Mouse (Mus musculus) inflammation-experienced regulatory T-cells, adult 6 months (primary cell): ENCODE results near the gene Dab1. TPM values are rescaled to one million over a fixed set of nuclear protein-coding genes. Genes with fewer than 3 reads are reported as not detected.

ENCODE experiments used
- ATAC-seq: one replicate; pipeline ENCODE4 v1.8.0; 2017
- polyA plus RNA-seq, 3 experiments: library from polyadenylated mRNA; unstranded; fragments of 100-300 nt; shearing (Covaris generic); gene quantifications; one replicate each; pipeline ENCODE4 v1.2.1; 2017

The Dab1 gene
- polyA plus RNA-seq, 3 experiments from 2014 or later, result not detected

DNA sequence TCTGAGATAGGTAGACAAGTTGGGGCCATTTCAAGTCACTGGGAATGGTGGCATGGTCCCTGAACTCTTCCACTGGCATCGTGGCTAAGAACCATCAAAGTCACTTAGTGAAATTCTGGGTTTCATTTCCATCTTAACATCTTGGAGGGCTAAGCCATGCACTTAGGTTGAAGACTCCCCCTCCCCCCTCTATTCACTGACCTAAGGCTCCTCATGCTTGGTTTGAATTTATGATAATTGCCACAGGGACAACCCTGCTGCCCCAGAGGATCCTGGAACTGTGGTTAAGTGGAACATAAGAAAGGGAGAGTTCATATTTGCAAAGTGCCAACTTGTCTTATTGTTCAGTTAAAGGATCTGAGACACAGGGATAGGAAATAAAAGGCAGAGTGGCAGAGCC is 375.2 kb downstream of the Dab1 start:
- ATAC-seq, result no peak

DNA sequence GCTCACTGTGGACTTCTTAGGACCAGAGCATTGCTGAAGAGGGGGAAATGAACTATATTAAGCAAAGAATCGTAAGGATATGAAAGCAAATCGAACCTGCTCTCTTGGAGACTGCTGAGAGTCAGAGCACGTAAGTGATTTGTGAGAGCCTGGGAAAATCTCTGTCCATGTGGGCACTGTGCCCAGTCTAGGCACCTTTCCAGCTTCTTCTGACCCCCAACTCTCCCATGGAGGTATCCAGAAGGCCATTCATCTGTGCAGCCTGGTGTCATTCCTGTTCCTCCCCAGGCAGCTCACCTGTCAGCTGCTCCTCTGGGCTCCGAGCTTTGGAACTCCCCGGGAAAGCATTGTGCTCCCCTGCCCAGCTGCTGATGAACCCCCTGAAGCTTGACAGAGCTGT is 389.2 kb downstream of the Dab1 start:
- ATAC-seq, result no peak

DNA sequence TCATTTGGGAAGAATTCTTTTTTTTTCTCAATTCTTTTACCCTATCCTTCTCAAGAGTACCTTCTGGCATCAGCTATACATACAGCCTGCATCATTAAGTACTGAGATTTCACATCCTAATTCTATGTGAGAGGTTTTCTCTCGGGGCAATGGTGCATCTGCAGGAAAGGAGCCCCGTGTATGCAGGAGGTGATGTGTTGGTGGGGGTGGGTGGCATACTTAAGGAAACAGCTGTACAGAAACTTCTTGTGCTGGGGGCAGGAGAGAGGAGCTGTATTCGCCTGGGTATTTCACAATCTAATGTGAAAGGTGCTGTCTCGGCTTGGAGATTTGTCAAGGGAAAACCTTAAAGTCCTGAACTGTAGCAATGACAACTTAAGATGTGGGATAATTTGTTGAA is 392.5 kb downstream of the Dab1 start:
- no peak for ATAC-seq

DNA sequence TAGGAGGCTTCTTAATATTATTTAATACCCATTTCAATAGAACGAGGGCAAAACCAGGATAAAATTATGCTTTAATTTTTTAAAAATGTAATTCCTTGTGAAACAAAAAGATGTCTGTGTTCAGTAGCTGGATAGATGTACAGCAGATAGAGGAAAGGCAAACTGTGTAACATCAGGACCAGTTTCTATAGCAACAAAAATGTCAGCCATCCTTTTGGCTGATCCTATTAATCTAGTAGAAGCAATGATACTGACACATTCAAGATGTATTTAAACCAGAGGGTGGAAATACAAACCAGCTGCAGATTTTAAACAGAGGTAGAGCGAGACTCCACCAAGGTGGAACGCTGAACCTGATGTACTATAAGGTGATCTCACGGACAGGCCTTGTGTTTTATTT is 393.0 kb downstream of the Dab1 start:
- no peak for ATAC-seq

DNA sequence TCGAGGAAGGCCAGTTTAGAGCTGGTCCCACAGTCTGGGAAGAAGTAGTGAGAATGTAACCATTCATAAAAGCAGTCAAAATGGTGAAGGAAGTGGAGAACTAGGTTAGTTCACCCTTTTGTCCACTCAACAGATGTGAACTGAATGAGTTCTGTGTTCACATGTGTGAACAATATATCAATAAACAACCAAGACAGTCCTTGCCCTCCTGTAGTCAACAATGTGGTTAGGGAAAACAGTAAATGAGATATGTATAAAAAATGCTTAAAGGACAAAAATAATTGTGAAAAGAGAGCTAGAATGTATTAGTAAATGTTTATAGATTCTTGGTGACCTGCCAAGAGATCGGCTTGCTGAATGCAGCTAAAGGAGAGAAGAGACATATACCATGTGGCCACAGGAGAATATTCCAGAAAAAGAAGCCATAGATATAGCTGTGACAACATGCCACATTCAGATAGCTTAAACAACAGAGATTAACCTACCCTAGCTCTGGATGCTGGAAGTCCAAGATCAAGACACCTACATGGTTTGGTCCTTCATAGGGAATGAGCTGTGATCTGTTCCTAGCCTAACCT is 406.0 kb downstream of the Dab1 start:
- ATAC-seq, result no peak

DNA sequence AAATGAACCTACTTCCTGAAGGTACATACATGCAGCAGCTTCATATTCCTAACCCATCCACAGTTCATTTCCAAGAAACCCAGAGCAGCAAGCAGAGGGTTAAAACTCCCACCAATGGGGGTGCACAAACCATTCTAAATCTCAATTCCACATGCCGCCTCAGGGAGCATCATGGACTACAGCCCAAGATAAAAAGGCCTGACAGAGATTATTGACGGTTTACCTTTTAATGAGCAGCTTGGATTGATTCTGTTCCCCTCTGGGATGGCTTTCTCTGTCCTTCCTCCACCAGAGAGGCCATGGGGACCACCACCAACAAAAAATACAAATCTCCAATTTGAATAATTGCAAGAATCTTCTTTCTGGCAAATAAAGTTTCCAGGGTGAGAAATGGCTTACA is 407.7 kb downstream of the Dab1 start:
- no peak for ATAC-seq

DNA sequence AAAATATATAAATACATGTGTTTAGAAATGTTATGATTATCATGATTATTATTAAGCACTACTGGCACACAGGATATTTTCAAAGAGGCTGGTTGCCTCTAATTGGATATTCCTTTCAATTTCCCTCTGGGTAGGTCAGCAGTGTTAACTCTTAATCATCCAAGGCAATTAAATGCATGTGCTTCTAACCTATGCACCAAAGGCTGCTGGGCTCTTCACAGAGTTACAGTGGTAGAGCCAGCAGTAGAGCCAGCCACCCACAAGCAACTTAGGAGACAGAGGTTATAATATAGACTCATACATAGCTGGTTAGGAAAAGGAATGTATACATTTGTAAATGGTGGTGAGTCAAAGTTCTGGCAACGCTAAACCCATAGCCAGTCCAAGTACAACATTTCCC is 408.1 kb downstream of the Dab1 start:
- ATAC-seq, result no peak

DNA sequence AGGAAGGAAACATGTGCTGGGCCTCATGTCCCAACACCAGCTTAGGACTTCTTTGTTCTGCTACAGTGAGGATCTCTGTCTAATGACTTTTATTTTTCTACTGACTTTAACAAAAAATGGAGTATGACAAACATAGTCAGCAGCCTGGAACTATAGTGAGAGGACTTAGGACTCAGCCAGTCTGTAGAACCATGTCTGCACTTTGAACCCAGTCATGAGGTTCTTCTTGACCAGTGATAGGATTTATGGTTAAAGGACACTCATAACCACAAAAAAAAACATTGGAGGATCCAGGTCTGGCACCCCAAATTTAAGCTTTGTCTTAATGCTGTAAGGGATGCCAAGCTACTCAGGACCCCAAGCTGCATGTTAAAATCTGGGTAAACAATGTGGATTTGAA is 416.9 kb downstream of the Dab1 start:
- no peak for ATAC-seq

DNA sequence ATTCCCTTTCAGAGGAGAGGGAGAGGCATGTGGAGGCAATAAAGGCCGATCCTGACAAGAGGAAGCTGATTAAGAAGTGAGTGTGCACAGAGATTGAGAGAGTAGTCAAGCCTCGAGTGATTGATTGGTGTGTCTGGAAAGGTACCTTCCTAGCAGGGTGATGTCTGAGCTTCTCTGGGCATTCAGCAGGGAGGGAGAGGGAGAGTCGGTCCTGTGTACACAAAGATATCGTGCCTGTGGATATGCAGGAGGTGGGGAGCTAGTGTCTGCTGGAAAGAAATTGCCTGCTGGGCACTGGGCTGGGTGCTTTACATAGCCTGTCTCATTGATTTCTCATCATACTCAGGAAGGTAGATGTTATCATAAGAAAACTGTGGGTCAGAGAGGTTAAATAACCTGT is 420.4 kb downstream of the Dab1 start:
- no peak for ATAC-seq

DNA sequence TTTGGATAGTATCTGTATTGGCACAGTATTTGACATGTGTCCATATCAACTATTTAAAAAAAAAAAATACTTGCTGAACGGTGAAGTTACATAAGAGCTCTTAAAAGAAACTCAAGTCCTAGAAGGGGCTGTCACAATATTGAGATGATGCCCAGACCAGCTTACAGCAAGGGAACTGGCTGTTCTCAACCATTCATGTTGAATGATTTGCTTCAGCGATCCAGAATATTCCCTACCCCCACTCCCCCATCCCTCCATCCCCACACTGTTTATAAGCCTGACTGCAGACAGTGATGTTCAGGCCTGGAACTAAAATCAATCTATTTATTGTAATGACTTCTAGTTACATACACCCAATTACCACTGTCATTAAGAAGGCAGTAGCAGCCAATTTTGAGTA is 424.3 kb downstream of the Dab1 start:
- no peak for ATAC-seq

DNA sequence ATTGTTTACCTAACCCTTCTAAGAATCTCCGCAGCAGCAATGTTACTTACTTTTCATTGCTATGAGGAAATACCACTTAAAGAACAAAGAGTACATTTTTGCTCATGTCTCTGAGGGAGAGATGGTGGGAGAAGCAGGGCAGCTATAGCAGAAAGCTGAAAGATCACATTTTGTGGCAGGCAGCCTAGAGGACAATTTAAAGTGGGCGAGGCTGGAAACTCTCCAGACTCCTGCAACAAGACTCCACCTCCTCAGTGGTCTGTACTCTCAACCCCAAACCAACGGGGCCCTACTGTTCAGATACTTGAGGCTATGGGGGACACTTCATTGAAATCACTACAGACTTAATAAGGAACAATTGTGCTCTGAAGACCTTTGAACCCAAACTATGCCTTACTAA is 425.5 kb downstream of the Dab1 start:
- no peak for ATAC-seq

DNA sequence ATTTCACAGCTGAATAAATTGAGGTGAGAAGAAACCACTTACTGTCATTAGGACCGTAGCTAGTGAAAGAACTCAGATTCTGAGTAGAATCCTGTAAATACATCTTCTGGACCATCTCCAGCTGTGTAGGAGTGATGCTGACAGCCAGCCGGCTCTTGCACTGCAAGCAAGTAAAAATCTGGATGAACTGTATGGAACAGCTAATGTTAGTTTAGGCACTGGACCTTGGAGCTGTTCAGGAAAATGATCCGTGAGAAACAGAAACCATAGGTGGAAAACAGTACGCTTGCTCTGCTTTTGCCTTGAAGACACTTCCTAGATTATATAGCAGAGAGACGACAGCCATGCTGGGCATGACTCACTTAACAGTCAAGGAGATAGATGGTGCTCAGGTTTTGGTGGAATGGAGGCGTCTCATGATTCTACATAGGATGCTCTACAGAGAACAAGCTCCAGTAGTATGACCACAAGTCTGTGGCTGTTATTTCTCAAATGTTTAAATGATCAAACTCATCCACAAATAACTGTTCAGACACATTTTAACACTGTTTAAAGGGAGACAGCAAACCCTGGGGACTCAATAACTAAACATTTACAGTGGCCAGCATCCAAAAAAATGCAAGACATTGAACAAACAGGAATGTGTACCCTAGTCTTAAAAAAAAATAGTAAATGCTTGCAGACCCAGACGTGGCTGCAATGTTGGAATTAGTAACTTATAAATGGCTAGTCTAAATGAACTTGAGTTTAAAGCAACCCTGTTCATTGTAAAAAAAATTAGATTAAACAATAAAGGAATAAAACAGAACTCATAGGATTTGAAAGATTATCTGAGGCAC is 429.0 kb downstream of the Dab1 start:
- no peak for ATAC-seq

DNA sequence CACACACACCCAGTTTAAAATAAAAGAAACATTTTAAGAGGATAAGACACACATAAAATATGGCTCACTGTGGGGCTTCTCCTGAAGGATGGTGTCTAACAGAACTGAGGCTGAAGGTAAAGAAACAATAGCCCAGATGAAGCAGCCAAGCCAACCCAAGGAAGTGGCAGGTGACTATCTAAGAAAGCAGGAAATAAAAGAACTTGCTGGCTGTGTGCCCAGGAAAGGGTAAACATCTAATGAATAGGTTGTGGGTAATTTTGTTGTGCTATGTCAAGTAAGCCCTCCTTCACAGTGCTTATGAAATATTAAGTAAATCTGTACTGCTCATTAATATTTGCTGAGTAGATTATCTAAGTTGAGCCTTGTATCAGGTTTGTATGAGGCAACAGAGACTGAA is 438.0 kb downstream of the Dab1 start:
- no peak for ATAC-seq

DNA sequence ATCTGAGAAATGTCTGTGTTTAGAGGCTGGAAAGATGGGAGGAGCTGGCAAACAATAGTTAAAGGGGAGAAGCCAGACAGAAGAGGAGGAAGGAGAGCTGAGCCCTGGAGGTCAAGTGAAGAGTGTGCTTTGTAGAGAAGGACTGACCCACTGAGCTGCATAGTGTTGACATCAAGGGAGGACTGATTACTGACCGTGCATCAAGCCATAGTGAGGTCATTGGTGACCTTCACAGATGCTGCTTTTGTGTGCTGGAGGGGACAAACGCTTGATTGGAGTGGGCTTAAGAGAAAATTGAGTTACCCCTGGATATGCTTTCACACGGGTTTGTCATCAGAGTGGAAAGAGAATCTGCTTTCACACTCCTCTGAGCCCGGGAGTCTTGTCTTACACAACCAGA is 440.4 kb downstream of the Dab1 start:
- no peak for ATAC-seq

DNA sequence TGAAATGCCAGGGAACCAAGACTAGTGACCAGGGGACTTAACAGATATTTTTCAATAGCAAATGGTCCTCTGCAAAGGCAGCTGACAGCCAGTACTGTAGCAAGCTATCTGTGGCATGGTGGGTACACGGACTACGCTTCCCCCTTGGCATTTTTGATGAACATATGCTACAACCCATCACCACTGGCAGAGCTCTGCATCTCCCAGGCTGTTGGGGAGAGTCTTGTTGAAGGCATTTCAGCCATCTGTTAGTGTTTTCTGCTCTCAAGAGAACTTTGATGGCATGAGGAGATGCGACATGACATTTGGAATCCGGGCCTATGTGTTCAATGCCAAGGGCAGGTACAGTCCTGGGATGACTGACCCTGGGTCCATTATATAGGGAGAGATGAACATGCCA is 443.2 kb downstream of the Dab1 start:
- no peak for ATAC-seq

DNA sequence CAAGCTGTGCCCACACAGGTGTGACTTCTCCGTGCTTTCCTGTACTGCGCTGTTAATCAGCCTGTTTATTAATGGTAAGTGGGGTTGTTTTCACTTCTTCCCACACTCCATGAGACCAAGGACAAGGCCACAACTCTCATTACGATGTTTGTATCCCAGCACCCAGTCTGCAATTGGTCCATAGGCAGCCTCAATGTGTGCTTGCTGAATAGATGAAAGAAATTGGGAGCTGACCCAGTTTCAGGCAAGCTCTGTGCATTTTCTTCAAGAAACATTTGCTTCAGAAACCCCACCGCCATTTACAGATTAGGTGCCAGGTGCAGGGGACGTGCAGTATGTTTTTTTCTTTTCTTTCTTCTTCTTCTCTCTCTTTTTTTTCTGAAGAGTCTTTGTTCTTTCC is 447.7 kb downstream of the Dab1 start:
- ATAC-seq, result no peak

DNA sequence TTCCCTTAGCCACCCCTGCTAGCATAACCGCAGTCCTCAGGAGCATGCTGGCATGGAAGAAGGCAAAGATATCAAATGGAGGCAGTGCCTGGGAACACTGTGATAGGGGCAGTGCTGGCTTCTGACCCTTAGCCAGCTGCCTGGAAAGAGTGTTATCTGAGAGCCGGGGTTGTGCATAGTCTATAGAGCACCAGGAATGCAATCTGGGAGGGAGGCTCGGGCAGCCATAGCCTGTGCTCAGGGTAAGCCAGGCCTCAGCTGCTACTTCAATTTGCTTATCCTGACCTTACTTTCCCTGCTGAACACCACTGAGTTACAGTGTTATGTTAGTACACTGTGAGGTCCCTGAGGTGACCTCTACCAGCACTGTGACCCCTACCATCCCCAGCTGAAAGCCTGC is 448.6 kb downstream of the Dab1 start:
- ATAC-seq, result no peak

DNA sequence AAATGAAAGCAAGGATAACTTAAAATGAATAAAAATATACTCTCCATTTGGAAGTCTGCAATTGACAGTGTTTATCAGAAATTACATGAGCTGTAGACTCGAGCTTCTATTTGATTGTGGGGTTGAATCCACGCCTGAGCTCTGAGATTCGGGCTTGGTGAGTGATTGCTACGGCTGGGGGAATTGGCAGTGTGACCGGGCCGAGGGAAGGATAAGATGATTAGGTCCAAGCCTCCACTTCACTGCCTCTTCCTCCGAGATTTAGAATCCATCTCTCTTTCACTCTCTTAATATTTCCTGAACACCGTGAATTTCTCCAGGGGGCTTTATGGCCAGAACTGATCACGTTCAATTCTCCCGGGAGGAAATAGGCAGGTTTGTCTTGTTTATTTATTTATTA is 452.1 kb downstream of the Dab1 start:
- ATAC-seq, result no peak

DNA sequence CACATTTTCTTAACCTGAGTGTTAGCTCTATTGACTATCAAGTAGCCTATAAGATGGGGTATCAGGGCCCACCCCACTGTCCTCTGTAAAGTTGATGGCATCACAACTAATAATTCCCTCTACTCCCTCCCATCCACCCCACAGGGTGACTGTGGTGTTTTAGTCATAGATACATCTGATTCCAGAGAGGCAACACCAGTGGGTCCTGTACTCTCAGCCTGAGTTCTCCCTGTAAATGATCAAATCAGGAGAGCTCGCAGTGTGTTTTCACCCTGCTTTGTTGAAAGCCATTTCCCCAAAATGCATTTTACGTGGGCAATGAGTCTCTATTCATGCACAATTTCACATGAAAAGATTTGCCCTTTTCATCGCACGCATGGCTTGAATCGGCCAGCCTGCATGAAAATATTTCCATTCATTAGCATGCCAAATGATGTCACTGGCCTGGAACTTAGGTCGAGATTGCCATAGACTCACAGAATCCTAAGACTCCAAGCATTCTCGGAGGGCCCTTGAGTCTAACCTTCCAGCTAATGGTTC is 454.8 kb downstream of the Dab1 start:
- ATAC-seq, result no peak

DNA sequence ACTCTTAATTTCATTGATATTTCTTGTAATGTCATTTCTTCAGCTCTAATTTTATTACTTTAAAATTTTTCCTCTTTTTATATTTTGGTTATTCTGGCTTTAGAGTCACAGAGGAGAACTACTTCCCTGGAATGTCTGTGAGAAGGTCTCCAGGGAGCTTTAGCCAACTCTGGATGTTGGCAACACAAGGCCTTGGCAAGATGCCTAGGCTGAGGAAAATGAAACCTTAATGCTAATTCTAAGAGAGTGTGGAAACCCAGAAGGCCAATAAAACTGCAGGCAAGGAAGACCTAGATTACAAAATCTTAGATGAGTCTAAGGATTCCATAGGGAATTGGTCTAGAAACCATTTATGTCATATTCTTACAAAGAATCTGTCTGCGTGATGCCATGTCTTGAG is 458.6 kb downstream of the Dab1 start:
- no peak for ATAC-seq

DNA sequence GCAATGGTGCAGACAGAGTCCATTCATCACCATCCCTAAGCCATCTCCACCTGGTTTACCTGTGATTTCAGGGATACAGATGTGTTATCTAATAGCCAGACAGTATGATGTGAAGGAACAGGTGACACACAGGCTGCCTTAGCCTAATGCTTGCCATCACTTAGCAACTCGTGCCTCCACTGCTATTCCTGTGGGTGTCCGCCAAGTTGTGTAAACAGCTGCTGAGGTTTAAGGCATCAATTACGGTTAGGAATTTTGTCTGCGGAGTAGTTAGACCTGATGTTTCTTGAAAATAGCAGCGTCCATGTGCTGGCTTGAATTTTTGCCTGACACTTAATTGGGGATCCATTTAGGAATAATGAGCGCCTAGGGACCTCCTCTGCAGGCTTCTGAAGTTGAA is 487.1 kb downstream of the Dab1 start:
- ATAC-seq, result no peak

DNA sequence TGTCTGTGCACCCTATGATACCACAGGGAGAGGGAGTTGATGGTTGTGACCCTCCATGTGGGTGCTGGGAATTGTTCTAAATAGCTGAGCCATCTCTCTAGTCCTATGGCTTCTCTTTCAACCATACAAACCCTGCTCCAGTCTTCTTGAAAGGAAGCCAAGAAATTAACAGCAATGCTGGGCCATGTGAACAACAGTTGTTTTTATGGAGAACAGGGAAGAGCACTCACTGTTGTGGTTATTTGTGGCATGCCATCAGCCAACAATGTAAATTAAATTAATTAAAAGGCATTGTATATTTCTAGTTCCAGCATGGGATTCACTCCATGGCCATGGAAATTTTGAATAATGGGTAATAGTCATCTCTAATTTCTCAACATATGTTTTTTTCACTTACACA is 492.5 kb downstream of the Dab1 start:
- no peak for ATAC-seq

DNA sequence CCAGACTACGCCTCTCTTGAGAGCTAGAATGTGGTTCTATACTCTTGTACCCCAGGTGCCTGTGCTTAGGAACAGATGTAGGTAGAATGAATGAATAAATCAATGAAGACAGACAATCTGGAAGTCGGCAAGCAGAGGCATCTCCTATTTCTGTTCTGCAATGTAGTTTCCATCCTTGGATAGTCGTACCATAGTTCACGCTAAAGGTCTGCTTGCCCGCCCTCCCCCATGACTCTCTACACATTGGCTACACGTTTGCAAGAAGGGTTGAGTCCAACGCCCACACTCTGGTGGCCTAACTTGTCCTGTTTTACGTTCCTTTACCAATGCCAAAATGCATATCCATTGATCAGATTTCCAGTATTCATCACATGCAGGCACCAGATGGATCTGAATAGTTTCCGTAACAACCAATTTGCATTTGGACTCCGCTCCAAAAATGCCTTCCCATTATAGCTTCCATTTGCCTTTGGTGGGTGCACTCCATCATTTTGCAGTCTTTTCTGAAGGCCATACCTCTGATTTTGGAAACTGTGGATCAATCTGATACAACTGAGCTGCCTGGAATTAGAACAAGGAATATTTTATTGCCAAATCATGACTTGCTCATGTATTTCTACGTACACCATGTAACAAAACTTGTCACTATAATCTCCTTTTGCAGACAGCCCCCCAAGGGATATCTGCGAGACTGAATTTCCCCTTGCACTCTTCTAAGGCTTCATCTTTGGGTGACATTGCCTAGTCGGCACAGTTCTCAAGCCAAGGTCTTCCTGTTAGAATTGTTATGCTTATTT is 494.2 kb downstream of the Dab1 start:
- ATAC-seq, result no peak

DNA sequence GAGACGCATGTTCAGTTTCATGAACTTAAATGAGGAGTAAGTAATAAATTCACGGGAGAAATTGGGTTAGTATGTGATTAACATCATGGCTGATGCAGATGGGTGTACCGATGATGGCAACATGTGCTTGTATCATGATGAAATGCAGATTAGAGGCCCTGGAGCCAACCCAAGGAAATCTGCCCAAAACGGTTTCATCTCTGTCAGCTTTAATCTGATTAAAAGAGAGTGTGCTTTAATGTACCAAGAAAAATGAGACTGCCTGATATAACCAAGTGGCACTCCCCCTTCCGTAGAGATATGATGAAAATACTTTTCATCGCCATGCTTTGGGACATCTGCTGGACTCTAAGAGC is 494.8 kb downstream of the Dab1 start:
- ATAC-seq, result no peak
